In the genomic region with DNA sequence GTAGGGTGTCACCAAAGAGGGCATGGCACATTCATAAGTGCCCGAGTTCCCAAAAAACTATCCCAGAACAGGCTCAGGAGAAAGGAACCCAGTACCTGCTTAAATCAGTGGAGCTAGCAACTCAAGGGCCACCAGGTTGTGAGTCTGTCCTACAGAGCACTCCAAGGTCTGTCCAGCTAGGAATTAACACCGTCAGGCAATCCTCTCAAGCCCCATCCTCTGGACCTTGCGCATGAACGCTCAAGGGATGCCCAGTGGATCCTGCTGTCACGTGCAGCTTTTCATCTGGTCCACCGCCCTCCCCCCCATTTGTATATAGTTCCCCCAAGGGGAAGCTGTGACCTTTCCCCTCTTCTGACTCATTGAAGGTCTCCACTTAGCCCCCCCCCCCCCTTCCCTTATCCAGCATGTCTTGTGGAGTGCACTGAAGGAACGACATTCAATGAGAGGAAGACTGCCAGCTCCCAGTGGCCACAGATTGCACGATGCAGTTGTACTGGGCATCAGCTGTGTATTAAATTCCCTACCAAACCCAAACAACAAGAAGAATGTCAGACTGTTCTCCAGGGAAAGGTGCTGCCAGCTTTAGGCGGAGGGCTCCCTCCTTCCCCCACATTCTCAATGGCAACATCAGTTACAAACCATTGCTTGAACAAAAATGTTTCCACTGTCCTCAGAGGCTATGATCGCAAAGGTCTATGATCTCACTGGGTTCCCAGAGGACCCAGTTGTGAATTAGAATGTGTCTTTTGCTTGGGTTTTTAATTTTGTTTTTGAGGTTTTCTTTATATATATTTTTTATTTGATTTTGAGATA, we compare ENCODE assay signal across 12 mouse cellular contexts.
A peak's percentile ranks its signal among the peaks of the same experiment; 100 is the strongest.
DNase-seq lines count a peak whose midpoint lies in the region; ATAC-seq lines count a peak whose summit lies in the region.
"Had no signal": no experiment of that assay in that cellular context is flagged by ENCODE, and none has a peak within 500 bp of the region (broad histone marks: within the 10 kb centered on the region; RNA-seq: fewer than 3 reads in every experiment).

No protein-coding gene starts in this region.

- ATAC-seq in limb, embryonic 11.5 days (ENCODE audit: insufficient number of reproducible peaks, low FRiP score, low TSS enrichment, low read depth) = no peak
- ATAC-seq in midbrain, embryonic 13.5 days = no peak
- ATAC-seq: intestine, embryonic 15.5 days had no signal

- H3K9me3 ChIP-seq in limb, embryonic 11.5 days (ENCODE audit: control insufficient read depth, low read length) = no peaks in the 10 kb centered on the region
- H3K9me3 ChIP-seq in limb, embryonic 10.5 days (replicated peaks) = no peaks in the 10 kb centered on the region
- H3K9me3 ChIP-seq in midbrain, embryonic 13.5 days = no peaks in the 10 kb centered on the region
- H3K9me3 ChIP-seq: intestine, embryonic 15.5 days; limb, embryonic 13.5 days had no signal

- no peaks in the 10 kb centered on the region for H3K36me3 ChIP-seq in limb, embryonic 11.5 days (ENCODE audit: control insufficient read depth, insufficient read depth, low read length)
- 0 out of 2 replicates have a peak, but pooled peaks cover 3% of the 10 kb centered on the region for H3K36me3 ChIP-seq in limb, embryonic 10.5 days
- peaks cover 26% of the 10 kb centered on the region for H3K36me3 ChIP-seq in midbrain, embryonic 13.5 days
- H3K36me3 ChIP-seq: intestine, embryonic 15.5 days had no signal

- 81% methylated on average over 10 of the region's 10 CpGs for WGBS in limb, embryonic 11.5 days
- 79% methylated on average over 10 of the region's 10 CpGs for WGBS in limb, embryonic 10.5 days
- 56% methylated on average over 10 of the region's 10 CpGs for WGBS in midbrain, embryonic 13.5 days

- no peak overlapping the region for H3K4me2 ChIP-seq in limb, embryonic 11.5 days (ENCODE audit: low read depth, severe bottlenecking)
- no peak overlapping the region for H3K4me2 ChIP-seq in midbrain, embryonic 13.5 days (replicated peaks)
- H3K4me2 ChIP-seq: intestine, embryonic 15.5 days had no signal

- H3K27me3 ChIP-seq in limb, embryonic 11.5 days (ENCODE audit: control insufficient read depth, insufficient read depth, low read length) = no peaks in the 10 kb centered on the region
- no peaks in the 10 kb centered on the region for H3K27me3 ChIP-seq in limb, embryonic 10.5 days (ENCODE audit: low read depth, poor library complexity, severe bottlenecking)
- H3K27me3 ChIP-seq in midbrain, embryonic 13.5 days = no peaks in the 10 kb centered on the region
- H3K27me3 ChIP-seq: intestine, embryonic 15.5 days; limb, embryonic 13.5 days had no signal

- no peak overlapping the region for H3K27ac ChIP-seq in limb, embryonic 11.5 days (replicated peaks; ENCODE audit: low read depth, low read length)
- H3K27ac ChIP-seq in limb, embryonic 10.5 days = no peak overlapping the region
- no peak overlapping the region for H3K27ac ChIP-seq in midbrain, embryonic 13.5 days
- H3K27ac ChIP-seq: intestine, embryonic 15.5 days; limb, embryonic 13.5 days had no signal

- peak; percentile 93 for DNase-seq in heart, adult 11 months
- DNase-seq in heart, adult 8-10 months (ENCODE audit: low spot score) = no peak
- DNase-seq in limb, embryonic 11.5 days (ENCODE audit: low spot score) = peak; percentile 18
- no peak for DNase-seq in limb, embryonic 10.5 days (ENCODE audit: low spot score)
- peak; percentile 88 for DNase-seq in NIH3T3 (ENCODE audit: low read depth)
- DNase-seq in kidney, postnatal 36 days = peak; percentile 46 to 85
- DNase-seq in thymus, postnatal 14 days = no peak
- DNase-seq: cerebellum, adult 8-10 months; thymus, adult 2 months had no signal

- no peaks in the 10 kb centered on the region for H3K4me1 ChIP-seq in limb, embryonic 11.5 days (ENCODE audit: control insufficient read depth, insufficient read depth, low read length)
- H3K4me1 ChIP-seq in limb, embryonic 10.5 days = no peaks in the 10 kb centered on the region
- 0 out of 2 replicates have a peak, but pooled peaks cover 10% of the 10 kb centered on the region for H3K4me1 ChIP-seq in midbrain, embryonic 13.5 days (replicated peaks)
- H3K4me1 ChIP-seq: intestine, embryonic 15.5 days had no signal

- no peak overlapping the region for H3K9ac ChIP-seq in limb, embryonic 11.5 days (ENCODE audit: low read length)
- H3K9ac ChIP-seq in midbrain, embryonic 13.5 days (replicated peaks) = no peak overlapping the region
- H3K9ac ChIP-seq: intestine, embryonic 15.5 days; limb, embryonic 13.5 days had no signal

- H3K4me3 ChIP-seq in limb, embryonic 11.5 days (ENCODE audit: low read depth, low read length) = no peak overlapping the region
- H3K4me3 ChIP-seq in limb, embryonic 10.5 days = no peak overlapping the region
- H3K4me3 ChIP-seq in midbrain, embryonic 13.5 days (replicated peaks) = no peak overlapping the region
- H3K4me3 ChIP-seq: intestine, embryonic 15.5 days; limb, embryonic 13.5 days had no signal

Comparison
In these comparisons a context has a peak if more than half of its experiments do, and no peak if none do; other contexts are left out.
1. DNase-seq: peak in heart, adult 11 months (single experiment), limb, embryonic 11.5 days (single experiment), NIH3T3 (single experiment) and kidney, postnatal 36 days (2 of 2); none in heart, adult 8-10 months (single experiment), limb, embryonic 10.5 days (single experiment) and thymus, postnatal 14 days (single experiment).